Mouse (Mus musculus) ovary, adult 2 months (tissue): ENCODE results near the gene Zc3h12c. TPM values are rescaled to one million over a fixed set of nuclear protein-coding genes. Genes with fewer than 3 reads are reported as not detected.

ENCODE experiments used
- polyA plus RNA-seq: library from polyadenylated mRNA; depleted of rRNA; stranded (reverse); fragments of >200 nt; gene quantifications from 2 replicates; pipeline ENCODE4 v1.2.3, GENCODE M21; 2012; rRNA removed

Gene Zc3h12c
- polyA plus RNA-seq: 3.6 and 4.1 TPM in 2 replicates

DNA sequence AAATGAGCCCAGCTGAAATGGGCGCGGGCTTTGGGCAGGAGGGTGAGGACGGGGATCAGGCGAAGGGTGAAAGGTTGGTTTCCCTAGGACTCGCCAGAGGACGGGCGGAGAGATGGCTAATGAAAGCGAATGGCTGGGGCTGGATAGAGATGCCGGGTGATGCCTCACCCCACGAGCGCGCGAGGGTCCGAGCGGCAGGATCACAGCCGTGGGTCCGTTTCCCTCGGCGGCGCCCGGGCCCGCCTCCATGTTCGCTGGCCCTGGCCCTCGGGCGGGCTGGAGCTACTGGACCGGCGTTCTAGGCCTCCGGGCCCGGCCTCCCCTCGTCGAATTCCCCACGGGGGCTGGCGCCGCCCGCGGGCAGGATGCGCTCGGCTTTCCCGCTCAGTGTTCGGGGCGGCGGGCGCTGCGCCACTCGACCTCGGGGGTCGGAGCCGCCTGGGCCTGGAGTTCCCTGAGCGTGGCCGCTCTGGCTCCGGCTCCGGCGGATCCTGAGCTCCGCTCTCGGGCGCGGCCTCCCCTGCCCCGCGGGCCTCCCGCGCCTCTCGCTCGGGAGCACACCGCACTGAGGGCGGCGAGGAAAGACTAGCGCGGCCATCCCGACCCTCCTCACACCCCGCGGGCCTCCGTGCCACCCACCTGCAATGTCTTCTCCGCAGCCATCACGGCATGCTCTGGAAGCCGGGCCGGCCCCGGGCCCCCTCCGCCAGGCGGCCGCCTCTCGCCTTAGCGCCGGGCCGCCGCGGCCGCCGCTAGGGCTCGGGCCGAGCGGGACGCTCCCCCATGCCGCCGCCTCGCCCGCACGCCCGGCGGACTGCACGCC, at the start of gene Zc3h12c:
Gene Zc3h12c, minus strand, starts transcription at position 710 of the 823 bp plus-strand sequence.

Other genes starting within 250 kb of the Zc3h12c start
- 1,739 and 5,591 TPM in 2 replicates for gene Fdx1, start 205.0 kb downstream of the Zc3h12c start, polyA plus RNA-seq
- gene Rdx, start 121.4 kb downstream of the Zc3h12c start, polyA plus RNA-seq: 20.7 and 21.5 TPM in 2 replicates